Mouse (Mus musculus) duodenum, adult 2 months (tissue): Measurements from ENCODE around the gene Il1rap. TPM values are rescaled to one million over a fixed set of nuclear protein-coding genes. Genes with fewer than 3 reads are reported as not detected.

Experiments
- polyA plus RNA-seq: library from polyadenylated mRNA; depleted of rRNA; stranded (reverse); fragments of >200 nt; gene quantifications from 2 replicates; pipeline ENCODE4 v1.2.3, GENCODE M21; 2012; ENCODE audit warnings: low replicate concordance; rRNA removed

Il1rap gene
- polyA plus RNA-seq: 0.51 and 1.2 TPM in 2 replicates

DNA sequence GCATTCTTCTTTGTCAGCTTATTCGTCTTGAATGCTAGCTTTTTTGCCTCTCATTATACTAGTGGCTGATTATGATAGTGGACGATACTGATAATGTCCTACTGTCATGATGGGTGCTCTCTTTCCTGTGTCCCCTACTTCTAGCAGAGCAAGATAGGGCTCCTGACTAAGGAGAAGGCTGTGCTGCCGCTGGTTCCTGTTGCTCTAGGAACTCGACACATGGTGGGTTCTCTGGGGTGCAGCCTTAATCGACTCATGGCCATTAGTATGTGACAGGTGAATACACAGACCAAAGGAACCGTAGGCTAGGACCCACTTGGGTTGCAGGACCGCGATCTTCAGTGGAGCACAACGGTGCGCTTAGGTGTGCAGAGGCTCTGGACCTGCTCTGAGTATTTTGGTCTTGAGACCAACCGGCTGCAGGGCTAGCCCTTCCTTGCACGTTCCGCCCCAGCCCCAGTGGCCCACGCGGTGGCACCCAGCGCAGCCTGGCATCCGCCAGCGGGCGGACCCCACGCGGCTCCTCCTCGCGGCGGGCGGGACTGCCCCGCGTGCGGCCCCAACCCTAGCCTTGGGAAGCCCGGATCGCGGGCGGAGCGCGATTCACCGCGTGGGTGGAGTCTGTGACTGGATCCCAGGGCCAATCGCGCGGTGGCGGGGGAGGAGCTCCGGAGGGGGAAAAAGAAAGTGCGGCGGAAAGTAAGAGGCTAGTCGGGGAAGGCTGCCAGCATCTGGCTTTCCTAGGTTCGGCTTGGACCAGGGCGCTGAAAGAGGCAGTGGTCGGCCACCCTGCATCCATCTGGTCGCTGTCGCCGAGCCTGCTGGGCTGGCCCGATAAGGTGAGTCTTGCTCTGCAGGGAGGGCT is at the start of gene Il1rap:
TSS of gene Il1rap (plus strand) at position 657 of the 865 bp plus-strand sequence.

Other genes starting within 250 kb of the Il1rap start
- gene Cldn1, start 209.9 kb upstream of the Il1rap start, polyA plus RNA-seq: 0.04 and 0.46 TPM in 2 replicates
- gene Cldn16, start 118.6 kb upstream of the Il1rap start, polyA plus RNA-seq: not detected in 2 replicates
- gene Tmem207, start 54.9 kb upstream of the Il1rap start, polyA plus RNA-seq: not detected in 2 replicates